Mouse (Mus musculus): ENCODE measurements around the gene Stab1.

The Stab1 gene

DNA sequence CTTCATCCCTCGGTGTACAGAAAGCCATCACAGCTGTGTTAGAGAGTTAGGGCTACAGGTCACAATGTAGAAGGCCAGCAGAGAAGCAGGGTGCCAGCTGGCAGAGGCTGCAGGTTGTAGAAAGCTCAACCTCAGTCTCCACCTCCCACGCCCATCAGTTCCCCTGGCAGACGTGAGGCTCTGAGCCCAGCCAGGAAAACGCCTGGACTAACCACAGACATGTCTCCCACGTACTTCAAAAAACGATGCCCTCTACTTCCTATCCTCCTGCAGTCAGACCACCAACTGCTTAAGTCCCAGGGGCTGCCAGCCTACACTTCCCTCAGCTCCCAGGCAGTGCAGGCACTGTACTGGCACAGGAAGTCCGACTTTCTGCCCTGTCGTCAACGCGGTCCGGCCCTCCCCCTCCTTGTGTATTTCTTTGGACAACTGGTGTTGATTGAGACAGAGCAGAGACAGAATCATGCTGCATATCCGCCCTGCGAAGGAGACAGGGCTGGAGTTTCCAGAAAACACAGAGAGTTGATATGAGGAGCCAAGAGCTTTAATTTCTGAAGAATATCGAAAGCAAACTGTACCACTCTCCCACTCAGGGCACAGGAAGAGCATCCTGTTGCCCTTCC is 26.6 kb upstream of the Stab1 start:
- DNase-seq (ENCODE audit: low spot score): no peak

DNA sequence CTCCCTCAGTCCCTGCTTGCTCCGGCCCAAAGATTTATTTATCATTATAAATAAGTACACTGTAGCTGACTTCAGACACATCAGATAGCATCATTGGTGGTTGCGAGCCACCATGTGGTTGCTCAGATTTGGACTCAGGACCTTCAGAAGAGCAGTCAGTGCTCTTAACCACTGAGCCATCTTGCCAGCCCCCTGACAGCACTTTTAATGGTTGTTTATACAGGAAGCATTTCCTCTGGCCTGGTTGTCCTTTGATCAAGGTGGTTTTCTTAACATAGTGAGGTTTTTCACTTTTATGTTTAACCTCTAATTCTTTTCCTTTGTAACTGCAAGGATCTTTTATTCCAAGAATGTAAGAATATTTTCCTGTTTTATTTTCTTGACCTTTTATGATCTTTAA is 26.0 kb upstream of the Stab1 start:
- DNase-seq (ENCODE audit: low spot score): no peak

DNA sequence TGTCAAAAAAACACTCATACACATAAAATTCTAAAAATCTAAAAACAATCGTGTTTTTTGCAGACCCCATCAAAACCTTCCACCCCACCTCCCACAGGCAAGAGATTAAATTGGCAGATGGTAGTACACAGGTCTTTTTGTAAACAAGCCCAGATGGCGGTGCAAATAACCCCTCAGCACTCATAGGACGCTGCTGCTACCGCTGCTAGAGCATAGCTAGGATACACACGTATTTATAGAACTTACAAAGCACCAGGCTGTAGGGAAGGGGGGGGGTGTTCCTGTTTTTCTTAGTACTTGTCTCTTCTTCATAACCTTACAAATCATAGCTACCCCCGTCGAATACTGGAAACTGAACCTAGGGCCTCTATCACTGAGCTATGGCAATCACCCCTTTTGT is 25.4 kb upstream of the Stab1 start:
- no peak for DNase-seq (ENCODE audit: low spot score)

DNA sequence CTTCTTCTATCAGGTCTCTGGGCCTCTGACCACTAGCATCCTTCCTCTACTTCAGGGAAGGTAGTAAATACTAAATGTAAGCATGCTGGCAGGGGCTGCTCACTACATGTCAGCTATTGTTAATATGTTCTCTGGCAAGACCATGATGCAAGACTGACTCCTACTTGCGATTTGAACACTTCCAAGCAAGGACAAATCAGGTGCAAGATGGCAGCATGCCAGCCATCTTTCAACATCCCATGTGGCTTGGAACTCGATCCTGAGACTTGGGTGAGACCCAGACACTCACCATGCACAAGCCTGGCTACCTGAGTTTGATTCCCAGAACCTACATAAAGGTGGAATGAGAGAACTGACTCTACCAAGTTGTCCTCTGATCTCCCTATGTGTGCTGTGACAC is 23.5 kb upstream of the Stab1 start:
- no peak for DNase-seq (ENCODE audit: low spot score)

DNA sequence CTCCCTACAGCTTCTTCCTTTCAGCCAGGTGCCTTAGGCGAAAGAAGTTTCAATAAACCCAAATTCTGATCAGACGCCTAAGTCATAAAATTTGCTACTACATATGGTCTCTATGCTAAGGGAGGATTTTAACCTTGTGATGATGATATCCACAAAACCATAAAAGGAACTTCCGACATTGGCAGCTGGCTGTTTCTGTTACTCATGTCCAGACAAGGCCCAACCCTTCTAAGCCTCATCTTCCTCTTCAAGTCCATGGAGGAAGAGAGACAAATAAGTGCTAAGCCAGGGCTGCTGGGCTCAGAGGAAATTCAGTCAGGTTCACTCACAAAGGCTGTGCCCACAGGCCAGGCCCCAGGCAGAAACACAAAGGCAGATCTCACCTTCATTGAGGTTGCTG is 20.9 kb upstream of the Stab1 start:
- no peak for DNase-seq (ENCODE audit: low spot score)

DNA sequence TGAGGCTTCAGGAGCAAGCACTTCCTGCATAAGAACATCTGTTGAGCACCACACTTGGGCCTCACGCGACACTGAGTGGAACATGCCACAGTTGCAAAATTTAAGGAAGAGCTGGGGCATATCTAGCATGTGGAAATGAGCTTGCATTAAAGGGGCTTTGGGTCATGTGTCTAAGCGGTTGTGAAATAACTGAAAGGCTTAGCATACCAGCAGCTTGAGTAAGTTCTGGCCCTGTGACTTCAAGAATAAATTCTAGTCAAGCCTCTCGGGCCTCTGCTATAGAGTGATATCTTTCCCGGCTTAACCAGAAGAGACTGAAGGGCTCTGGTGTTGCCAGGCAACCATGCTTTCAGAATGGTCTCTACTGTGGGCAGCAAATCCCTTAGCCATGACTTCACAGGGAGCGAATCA is 20.3 kb upstream of the Stab1 start:
- no peak for DNase-seq (ENCODE audit: low spot score)

- DNase-seq (ENCODE audit: low spot score): no peak
Measured at GRCm38 (mm10) chr14:31186656-31187055, 18.2 kb upstream of the Stab1 start.

GRCm38 (mm10) chr14:31184195-31184594 is 15.8 kb upstream of the Stab1 start:
- DNase-seq (ENCODE audit: low spot score): no peak

DNA sequence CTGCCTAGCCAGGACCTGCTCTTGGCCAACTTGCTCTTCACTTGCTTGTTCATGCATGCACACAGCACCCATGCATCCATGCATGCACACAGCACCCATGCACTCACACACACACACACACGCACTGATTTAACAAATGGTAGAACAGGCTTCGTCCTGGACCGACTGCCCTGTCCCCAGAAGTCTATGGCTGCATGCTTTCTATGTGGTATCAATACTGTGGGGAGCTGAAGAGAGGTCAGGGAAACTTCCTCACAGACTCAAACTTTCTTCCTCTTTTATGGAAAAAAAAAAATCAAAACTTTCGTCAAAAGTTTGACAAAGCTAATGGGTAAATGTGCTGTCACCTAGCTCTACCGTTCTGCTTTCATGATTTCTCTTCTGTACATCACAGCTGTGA is 15.1 kb upstream of the Stab1 start:
- DNase-seq (ENCODE audit: low spot score): no peak

GRCm38 (mm10) chr14:31182786-31183290 is 14.4 kb upstream of the Stab1 start:
- DNase-seq (ENCODE audit: low spot score): peak; percentile 89

- DNase-seq (ENCODE audit: low spot score): no peak
Measured at GRCm38 (mm10) chr14:31181512-31181911, 13.1 kb upstream of the Stab1 start.

DNA sequence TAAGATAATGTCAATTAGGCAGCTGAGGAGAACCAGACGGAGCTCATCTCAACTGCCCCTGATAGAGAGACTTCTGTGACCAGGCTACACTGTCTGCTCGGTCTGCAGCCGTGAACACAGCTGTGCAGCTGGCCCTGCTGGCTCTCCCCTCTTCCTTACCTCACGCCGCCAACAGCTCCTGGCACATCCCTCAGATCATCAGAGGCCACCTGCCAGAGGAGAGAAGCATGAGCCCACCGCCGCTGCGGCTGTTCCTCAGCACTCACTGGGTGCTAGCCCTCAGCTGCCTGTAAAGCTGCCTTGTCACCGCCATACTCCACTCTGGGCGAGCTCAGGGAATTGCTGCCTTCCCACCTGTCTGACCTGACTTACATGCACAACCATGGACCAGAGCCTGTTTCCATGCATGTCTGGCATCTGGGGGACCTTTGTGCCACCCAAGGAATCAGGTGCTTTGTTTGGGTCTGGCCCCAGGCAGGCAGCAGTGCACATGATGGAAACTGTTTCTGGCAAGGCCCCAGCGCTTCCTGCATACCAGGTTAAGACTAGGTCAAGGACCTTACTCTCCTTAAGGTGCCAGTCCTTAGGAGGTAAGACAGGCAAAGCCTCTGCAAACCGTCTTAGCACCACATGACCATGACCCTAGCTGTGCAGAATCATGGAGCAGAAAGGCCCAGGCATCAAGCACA is 11.4 kb upstream of the Stab1 start:
- DNase-seq (ENCODE audit: low spot score): no peak

GRCm38 (mm10) chr14:31177715-31178114 is 9.3 kb upstream of the Stab1 start:
- DNase-seq (ENCODE audit: low spot score): no peak

DNA sequence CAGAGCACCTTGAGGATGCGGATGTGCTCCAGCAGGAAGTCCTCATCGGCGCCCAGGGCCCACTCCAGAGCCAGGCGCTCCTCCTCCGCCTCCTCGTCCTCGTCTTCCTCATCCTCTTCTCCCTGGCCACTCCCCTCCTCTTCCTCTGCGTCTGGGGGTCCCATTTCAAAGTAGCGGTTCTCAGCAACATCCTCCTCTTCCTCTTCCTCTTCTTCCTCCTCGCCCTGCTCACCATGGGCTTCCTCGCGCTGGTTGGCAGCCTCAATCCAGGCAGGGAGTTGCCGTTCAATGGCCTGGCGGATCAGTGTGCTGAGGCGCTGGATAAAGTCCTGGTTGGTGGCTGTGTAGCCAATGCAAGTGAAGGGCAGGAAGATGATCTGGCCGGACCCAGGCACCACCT is 8.8 kb upstream of the Stab1 start:
- no peak for DNase-seq (ENCODE audit: low spot score)

- no peak for DNase-seq (ENCODE audit: low spot score)
Measured at GRCm38 (mm10) chr14:31173537-31173936, 5.1 kb upstream of the Stab1 start.

GRCm38 (mm10) chr14:31172781-31173455 is 4.5 kb upstream of the Stab1 start:
- no peak for DNase-seq (ENCODE audit: low spot score)

GRCm38 (mm10) chr14:31171821-31172220 is 3.4 kb upstream of the Stab1 start:
- DNase-seq (ENCODE audit: low spot score): no peak

DNA sequence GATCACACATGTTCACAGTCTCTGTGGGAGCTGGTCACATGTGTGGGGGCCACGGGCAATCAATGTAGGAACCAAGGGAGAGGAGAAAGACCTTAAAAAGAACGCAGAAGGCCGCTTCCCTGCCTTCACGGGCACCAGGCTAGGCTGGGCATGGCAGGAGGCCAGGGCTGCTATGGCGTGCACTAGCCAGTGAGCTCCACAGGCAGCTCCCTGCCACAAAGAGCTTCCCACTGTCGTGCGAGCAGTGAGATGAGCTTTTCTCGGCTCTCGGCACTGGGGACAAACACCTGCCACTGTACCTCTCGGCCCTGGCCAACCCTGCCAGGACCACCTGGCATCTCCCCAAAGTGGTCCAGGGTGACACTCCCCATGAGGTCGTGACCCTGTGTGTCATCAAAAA is 2.9 kb upstream of the Stab1 start:
- no peak for DNase-seq (ENCODE audit: low spot score)

- no peak for DNase-seq (ENCODE audit: low spot score)
Measured at GRCm38 (mm10) chr14:31170963-31171362, 2.5 kb upstream of the Stab1 start.

DNA sequence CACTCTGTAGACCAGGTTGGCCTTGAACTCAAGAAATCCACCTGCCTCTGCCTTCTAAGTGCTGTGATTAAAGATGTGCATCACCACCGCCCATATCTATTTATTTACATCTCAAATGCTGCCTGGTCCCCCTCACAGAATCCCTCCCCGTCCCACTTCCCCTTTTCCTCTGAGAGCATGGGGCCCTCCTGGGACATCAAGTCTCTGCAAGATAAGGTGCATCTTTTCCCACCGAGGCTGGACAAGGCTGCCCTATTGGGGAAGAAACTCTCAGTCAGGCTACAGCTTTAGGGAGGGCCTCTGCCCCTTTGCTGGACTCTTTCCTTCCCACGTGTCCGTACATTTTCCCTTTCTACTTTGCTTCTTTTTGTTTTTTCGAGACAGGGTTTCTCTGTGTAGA is 1.1 kb upstream of the Stab1 start:
- DNase-seq (ENCODE audit: low spot score): no peak

GRCm38 (mm10) chr14:31166827-31167226 is 1.6 kb downstream of the Stab1 start:
- DNase-seq (ENCODE audit: low spot score): no peak

- no peak for DNase-seq (ENCODE audit: low spot score)
Measured at GRCm38 (mm10) chr14:31165991-31166630, 2.3 kb downstream of the Stab1 start.

DNA sequence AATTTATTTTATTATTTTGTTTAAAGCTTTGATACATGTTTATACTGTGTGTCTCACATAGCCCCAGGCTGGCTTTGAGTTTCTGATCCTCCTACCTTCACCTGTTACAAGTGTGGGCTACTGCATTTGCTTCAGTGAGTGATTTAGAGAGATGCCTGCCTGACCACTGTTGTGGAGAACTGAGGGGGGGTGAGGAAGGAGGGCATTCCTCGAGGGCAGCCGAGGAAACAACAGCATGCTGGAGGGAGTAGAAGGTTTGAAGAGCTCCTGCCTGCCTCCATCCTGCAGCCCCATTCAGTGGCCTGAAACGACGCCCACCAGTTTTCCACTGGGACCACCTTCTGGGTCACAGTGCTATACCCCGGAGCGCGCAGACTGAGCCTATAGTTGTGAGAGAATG is 3.0 kb downstream of the Stab1 start:
- DNase-seq (ENCODE audit: low spot score): no peak
